Mouse (Mus musculus) liver, embryonic 14.5 days (tissue): Measurements from ENCODE around the gene Usp45. TPM values are rescaled to one million over a fixed set of nuclear protein-coding genes. Genes with fewer than 3 reads are reported as not detected.
"Not testable (repeated sequence)": the region's sequence is repeated elsewhere in the genome, so short reads cannot be mapped to it uniquely, and the experiment has no call there.

Experiments used
- ATAC-seq: fragments of 200-750 bp; cut with Nextera tagmentation; 2 replicates; pipeline ENCODE4 v1.8.0; 2017; ENCODE audit warnings: moderate number of reproducible peaks, mild to moderate bottlenecking, moderate library complexity; ENCODE audit not compliant: insufficient read depth
- DNase-seq, 3 experiments: peaks; one replicate each; pipeline ENCODE4 v3.0.0-alpha.2; 2012 to 2013; ENCODE audit warnings: low read depth in 3 of 3, low spot score in 3 of 3
- H3K27ac ChIP-seq: fragments of 300-500 bp; sonication (generic); 2 replicates; pipeline ENCODE4 v1.5.1; 2014; ENCODE audit warnings: moderate library complexity, mild to moderate bottlenecking, control low read depth, inconsistent platforms
- H3K27me3 ChIP-seq: fragments of 300-500 bp; sonication (generic); 2 replicates; pipeline ENCODE4 v1.6.1; 2014; ENCODE audit warnings: mild to moderate bottlenecking, low read length, moderate library complexity; ENCODE audit not compliant: control insufficient read depth, insufficient read depth
- H3K36me3 ChIP-seq: fragments of 300-500 bp; sonication (generic); replicated peaks from 2 replicates; pipeline ENCODE4 v1.6.1; 2014; ENCODE audit warnings: low read depth; ENCODE audit not compliant: control insufficient read depth, insufficient read depth
- H3K4me1 ChIP-seq, 2 experiments: fragments of 200-500 bp in 1 of 2; fragments of 300-500 bp in 1 of 2; sonication (generic) in 1 of 2; replicated peaks; 2 replicates each; pipeline ENCODE4 v1.6.1; 2012 to 2014; ENCODE audit warnings: antibody characterized with exemption in 1 of 2, inconsistent platforms in 1 of 2, low read length in 1 of 2; ENCODE audit not compliant: control insufficient read depth in 2 of 2, insufficient read depth in 2 of 2
- H3K4me2 ChIP-seq: fragments of 300-500 bp; sonication (generic); 2 replicates; pipeline ENCODE4 v1.6.1; 2014; ENCODE audit warnings: low read depth, mild to moderate bottlenecking, control low read depth, moderate library complexity
- H3K4me3 ChIP-seq, 2 experiments: fragments of 200-500 bp in 1 of 2; fragments of 300-500 bp in 1 of 2; sonication (generic) in 1 of 2; 2 replicates each; pipeline ENCODE4 v1.5.1; 2012 to 2014; ENCODE audit warnings: low read depth in 2 of 2, low read length in 2 of 2, mild to moderate bottlenecking in 2 of 2, control low read depth in 1 of 2, inconsistent platforms in 1 of 2, moderate library complexity in 1 of 2; ENCODE audit not compliant: insufficient read depth in 1 of 2
- H3K9ac ChIP-seq: fragments of 300-500 bp; sonication (generic); replicated peaks from 2 replicates; pipeline ENCODE4 v1.6.1; 2014; ENCODE audit warnings: mild to moderate bottlenecking, control low read depth, moderate library complexity
- H3K9me3 ChIP-seq: fragments of 300-500 bp; sonication (generic); 2 replicates; pipeline ENCODE4 v1.6.1; 2016; ENCODE audit warnings: low read length, mixed read lengths; ENCODE audit not compliant: control insufficient read depth
- CTCF ChIP-seq: IDR thresholded peaks from 2 replicates; pipeline ENCODE4 v1.5.1; 2016; ENCODE audit warnings: antibody characterized with exemption, low read depth, control low read depth
- EP300 ChIP-seq: IDR thresholded peaks from 2 replicates; pipeline ENCODE4 v1.6.1; 2016; ENCODE audit warnings: antibody characterized with exemption, low read depth
- WGBS: fragments of 180-500 bp; shearing (Covaris S2); extraction: QIAGEN DNeasy Blood & Tissue Kit; methylation state at CpG from one replicate; pipeline ENCODE4 v1.1.7; 2014; ENCODE audit not compliant: insufficient replicate concordance; 5-methylcytosine and 5-hydroxymethylcytosine counted together
- polyA plus RNA-seq, 2 experiments: library from polyadenylated mRNA; depleted of rRNA in 1 of 2; stranded (reverse) in 1 of 2; unstranded in 1 of 2; fragments of >200 nt; fragmentation: Nextera tagmentation in 1 of 2; extraction: Ambion mirVana in 1 of 2; gene quantifications; 2 replicates each; pipeline versions ENCODE4 v1.2.1 to v1.2.3; 2012 to 2014

Usp45 gene
- polyA plus RNA-seq, 2 experiments, result 9.8 to 15.1 TPM

DNA sequence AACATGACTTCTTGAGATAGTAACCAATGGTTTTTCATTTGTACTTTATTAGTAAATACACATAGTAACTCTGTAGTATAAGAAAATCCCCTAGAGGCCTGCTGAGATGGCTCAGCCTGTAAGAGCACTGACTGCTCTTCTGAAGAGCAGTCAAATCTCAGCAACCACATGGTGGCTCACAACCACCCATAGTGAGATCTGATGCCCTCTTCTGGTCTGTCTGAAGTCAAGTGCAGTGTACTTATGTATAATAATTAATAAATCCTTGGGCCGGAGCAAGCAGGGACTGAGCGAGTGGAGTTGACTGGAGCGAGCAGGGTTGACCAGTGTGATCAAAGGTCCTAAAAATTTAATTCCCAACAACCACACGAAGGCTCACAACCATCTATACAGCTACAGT lies 27.8 kb upstream of the Usp45 start:
- 73% methylated on average over 4 of the region's 4 CpGs for WGBS
- Histone ChIP-seq H3K9me3 (no peaks in the 10 kb centered on the region), H3K27ac (no peak overlapping the region), H3K36me3 (peaks cover 3% of the 10 kb centered on the region), H3K27me3 (no peaks in the 10 kb centered on the region), H3K9ac (no peak overlapping the region), H3K4me3 (no peak overlapping the region), H3K4me1 (no peaks in the 10 kb centered on the region), H3K4me2 (no peak overlapping the region)
- 0 out of 2 replicates have a peak, but pooled peaks have one; percentile 21 for ATAC-seq
- TF ChIP-seq EP300, result no peak
- TF ChIP-seq CTCF, result peak; percentile 44
- no peak for DNase-seq

DNA sequence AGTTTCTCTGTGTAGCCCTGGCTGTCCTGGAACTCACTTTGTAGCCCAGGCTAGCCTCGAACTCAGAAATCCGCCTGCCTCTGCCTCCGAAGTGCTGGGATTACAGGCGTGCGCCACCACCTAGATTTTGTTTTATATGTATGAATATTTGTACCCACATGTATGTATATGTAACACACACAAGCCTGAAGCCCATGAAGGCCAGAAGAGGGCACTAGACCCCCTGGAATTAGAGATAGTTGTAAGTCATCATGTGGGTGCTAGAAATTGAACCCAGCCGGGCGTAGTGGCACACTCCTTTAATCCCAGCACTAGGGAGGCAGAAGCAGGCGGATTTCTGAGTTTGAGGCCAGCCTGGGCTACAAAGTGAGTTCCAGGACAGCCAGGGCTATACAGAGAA lies 22.8 kb upstream of the Usp45 start:
- H3K27ac ChIP-seq, H3K27me3 ChIP-seq, DNase-seq, H3K9ac ChIP-seq, ATAC-seq, H3K9me3 ChIP-seq, H3K4me1 ChIP-seq, H3K4me2 ChIP-seq, H3K4me3 ChIP-seq, H3K36me3 ChIP-seq: not testable (repeated sequence)
- TF ChIP-seq CTCF, result peak; percentile 38
- WGBS, result 77% methylated on average over 8 of the region's 8 CpGs

DNA sequence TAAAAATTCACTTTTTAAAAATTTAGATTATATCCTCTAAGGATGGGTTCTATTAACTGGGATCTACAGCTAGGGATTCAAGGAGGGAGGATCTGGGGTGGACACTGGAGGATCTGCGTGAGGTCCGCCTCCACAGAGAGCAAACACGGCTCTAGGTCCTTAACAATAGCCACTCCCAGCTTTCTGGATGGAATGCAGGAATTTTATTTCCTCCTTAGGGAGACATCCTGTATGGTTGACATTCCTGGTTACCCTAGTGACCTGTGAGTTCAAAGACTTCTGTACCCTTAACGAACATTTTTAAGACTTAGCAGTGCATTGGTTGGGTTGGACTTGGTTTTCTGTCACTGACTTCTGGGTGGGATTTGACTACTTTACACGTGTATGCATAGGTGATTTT lies 21.2 kb upstream of the Usp45 start:
- ATAC-seq (no peak), DNase-seq (no peak)
- no peak overlapping the region for H3K4me3 ChIP-seq
- 76% methylated on average over 5 of the region's 5 CpGs for WGBS
- TF ChIP-seq CTCF (no peak), EP300 (no peak)
- H3K27me3 ChIP-seq, result no peaks in the 10 kb centered on the region
- H3K27ac ChIP-seq, result no peak overlapping the region
- H3K9me3 ChIP-seq, result no peaks in the 10 kb centered on the region
- no peaks in the 10 kb centered on the region for H3K36me3 ChIP-seq
- H3K4me1 ChIP-seq, result no peaks in the 10 kb centered on the region
- no peak overlapping the region for H3K9ac ChIP-seq
- H3K4me2 ChIP-seq, result no peak overlapping the region

- DNase-seq (peak in 1 of 3 experiments; percentile 45), ATAC-seq (peak; percentile 82)
- Histone ChIP-seq H3K4me2 (no peak overlapping the region), H3K27me3 (no peaks in the 10 kb centered on the region), H3K36me3 (peaks cover 3% of the 10 kb centered on the region), H3K9me3 (no peaks in the 10 kb centered on the region), H3K4me3 (no peak overlapping the region), H3K9ac (no peak overlapping the region), H3K4me1 (peaks cover 5 to 7% of the 10 kb centered on the region in 2 experiments), H3K27ac (no peak overlapping the region)
- TF ChIP-seq EP300, result no peak
- no peak for TF ChIP-seq CTCF
- WGBS, result 31% methylated on average over 4 of the region's 4 CpGs
These were observed 11.7 kb upstream of the Usp45 start for GRCm38 (mm10) chr4:21755123-21755789.

DNA sequence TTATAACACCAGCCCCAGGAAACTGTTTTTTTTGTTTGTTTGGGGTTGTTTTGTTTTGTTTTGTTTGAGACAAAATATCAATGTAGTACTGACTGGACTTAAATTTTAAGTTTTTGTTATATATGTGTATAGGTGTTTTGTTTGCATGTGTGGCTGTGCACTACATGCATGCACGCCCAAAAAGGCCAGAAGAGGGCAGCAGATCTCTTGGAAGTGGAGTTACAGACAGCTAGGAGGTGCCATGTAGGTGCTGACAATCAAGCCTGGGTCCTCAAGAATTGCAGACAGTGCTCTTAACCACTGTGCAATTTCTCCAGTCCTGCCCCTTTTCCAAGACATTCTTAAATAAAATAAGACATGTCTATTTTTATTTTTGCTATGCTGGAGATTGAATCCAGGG lies 8.1 kb upstream of the Usp45 start:
- Histone ChIP-seq H3K4me1 (peaks cover 5 to 8% of the 10 kb centered on the region in 2 experiments), H3K4me2 (no peak overlapping the region), H3K4me3 (no peak overlapping the region), H3K36me3 (peaks cover 3% of the 10 kb centered on the region), H3K27me3 (no peaks in the 10 kb centered on the region), H3K9me3 (no peaks in the 10 kb centered on the region), H3K9ac (no peak overlapping the region), H3K27ac (no peak overlapping the region)
- WGBS, result 33% methylated on average over 1 of the region's 1 CpGs
- no peak for ATAC-seq
- no peak for TF ChIP-seq EP300
- peak; percentile 57 for TF ChIP-seq CTCF
- no peak for DNase-seq
